In the genomic region with DNA sequence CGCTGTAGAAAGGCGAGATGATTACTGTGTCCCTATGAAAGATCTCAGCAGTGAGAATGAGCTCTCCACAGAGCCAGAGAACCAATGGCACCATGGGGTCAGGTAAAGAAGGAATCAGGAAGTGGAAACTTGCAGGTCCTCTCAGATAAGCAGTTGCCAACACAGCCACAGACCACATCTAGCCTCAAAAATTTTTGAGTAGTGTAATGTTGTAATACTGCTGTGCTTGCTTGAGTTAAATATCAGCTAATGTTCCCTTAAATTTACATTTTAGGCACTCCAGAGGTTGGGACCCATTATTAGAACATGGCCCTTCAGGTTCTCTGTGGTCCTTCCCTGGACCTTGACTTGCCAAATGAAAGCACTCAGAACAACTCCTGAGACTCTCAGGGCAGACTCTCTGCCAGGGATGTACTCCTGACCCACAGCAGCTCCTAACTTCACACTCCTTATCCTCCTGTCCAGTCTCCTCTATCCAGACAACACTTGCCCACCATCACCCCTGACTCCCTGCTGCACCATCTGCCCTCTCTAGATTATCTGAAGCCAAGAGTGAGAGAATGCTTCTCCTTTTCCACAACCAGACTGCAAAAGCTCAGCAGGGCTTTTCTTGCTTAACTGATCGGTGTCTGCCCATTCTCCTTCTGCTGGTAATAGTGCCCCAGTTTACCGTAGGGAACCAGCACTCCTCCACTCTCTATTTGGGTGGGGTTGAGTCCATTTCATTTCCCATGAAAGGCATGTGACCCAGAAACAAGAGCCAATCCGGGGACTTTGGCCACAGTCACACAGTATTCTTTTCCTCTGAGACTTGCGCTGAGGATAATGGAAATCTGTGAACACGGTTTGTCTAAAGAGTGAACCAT, we compare ENCODE assay signal across 9 mouse cellular contexts. TPM values are rescaled to one million over a fixed set of nuclear protein-coding genes. Genes with fewer than 3 reads are reported as not detected.
DNase-seq lines count a peak whose midpoint lies in the region; ATAC-seq and TF ChIP-seq lines count a peak whose summit lies in the region.
"Had no signal": no experiment of that assay in that cellular context is flagged by ENCODE, and none has a peak within 500 bp of the region (broad histone marks: within the 10 kb centered on the region; RNA-seq: fewer than 3 reads in every experiment).

No protein-coding gene starts in this region.

- no peaks in the 10 kb centered on the region for H3K27me3 ChIP-seq in hindbrain, postnatal 0 days (ENCODE audit: insufficient read depth, low read length)
- H3K27me3 ChIP-seq in hindbrain, embryonic 16.5 days (replicated peaks; ENCODE audit: control insufficient read depth, insufficient read depth, low read length), result no peaks in the 10 kb centered on the region
- H3K27me3 ChIP-seq: forebrain, embryonic 13.5 days had no signal

- ATAC-seq in hindbrain, postnatal 0 days, result no peak
- no peak for ATAC-seq in hindbrain, embryonic 16.5 days
- ATAC-seq in common myeloid progenitor, adult 5-6 weeks (replicated peaks; ENCODE audit: low read depth, poor library complexity, severe bottlenecking), result peak; percentile 53
- no peak for ATAC-seq in frontal cortex, adult (ENCODE audit: low TSS enrichment)
- ATAC-seq: forebrain, embryonic 13.5 days had no signal

- peak; percentile 12 for DNase-seq in hindbrain, postnatal 0 days (ENCODE audit: low spot score)
- peak; percentile 27 for DNase-seq in lung, postnatal 10 days
- no peak for DNase-seq in gastrocnemius, adult 8-10 months (ENCODE audit: low spot score in 2 of 2)
- DNase-seq in thymus, postnatal 25 days, result no peak

- H3K27ac ChIP-seq in hindbrain, postnatal 0 days, result 0 out of 2 replicates have a peak overlapping the region, but pooled peaks have one; percentile 36
- no peak overlapping the region for H3K27ac ChIP-seq in hindbrain, embryonic 16.5 days (ENCODE audit: low read depth, low read length)
- H3K27ac ChIP-seq in bone marrow, adult 2 months (ENCODE audit: control insufficient read depth, insufficient read depth, low read depth, low read length, poor library complexity), result peak overlapping the region; percentile 18; the same call in 1 of the 2 replicates
- H3K27ac ChIP-seq: forebrain, embryonic 13.5 days had no signal

- H3K9ac ChIP-seq in hindbrain, postnatal 0 days (replicated peaks; ENCODE audit: low read length), result no peak overlapping the region
- H3K9ac ChIP-seq in hindbrain, embryonic 16.5 days (ENCODE audit: low read depth, low read length), result no peak overlapping the region

- H3K4me2 ChIP-seq in hindbrain, postnatal 0 days (ENCODE audit: low read depth, low read length), result 0 out of 2 replicates have a peak overlapping the region, but pooled peaks have one; percentile 13
- H3K4me2 ChIP-seq in hindbrain, embryonic 16.5 days (ENCODE audit: low read length), result no peak overlapping the region
- H3K4me2 ChIP-seq: forebrain, embryonic 13.5 days had no signal

- H3K36me3 ChIP-seq in hindbrain, postnatal 0 days (ENCODE audit: insufficient read depth, low read length), result no peaks in the 10 kb centered on the region
- no peaks in the 10 kb centered on the region for H3K36me3 ChIP-seq in hindbrain, embryonic 16.5 days (ENCODE audit: control insufficient read depth, insufficient read depth, low read length)

- 0 out of 2 replicates have a peak, but pooled peaks cover 13% of the 10 kb centered on the region for H3K4me1 ChIP-seq in hindbrain, postnatal 0 days (ENCODE audit: insufficient read depth, low read length)
- peaks cover 26% of the 10 kb centered on the region for H3K4me1 ChIP-seq in hindbrain, embryonic 16.5 days (ENCODE audit: control insufficient read depth, insufficient read depth, low read depth, low read length)
- peaks cover 14% of the 10 kb centered on the region for H3K4me1 ChIP-seq in bone marrow, adult 2 months (ENCODE audit: control insufficient read depth, insufficient read depth, low read length)

- no peak for TF ChIP-seq POLR2A in bone marrow, adult 2 months (IDR thresholded peaks at IDR 0.05; ENCODE audit: borderline replicate concordance, control insufficient read depth, low read depth, low read length)

- TF ChIP-seq CTCF in hindbrain, postnatal 0 days (IDR thresholded peaks at IDR 0.05; ENCODE audit: low read depth), result no peak
- no peak for TF ChIP-seq CTCF in bone marrow, adult 2 months (IDR thresholded peaks at IDR 0.05; ENCODE audit: control insufficient read depth, insufficient read depth, low read length)

- no peak overlapping the region for H3K4me3 ChIP-seq in hindbrain, postnatal 0 days (ENCODE audit: low read length)
- H3K4me3 ChIP-seq in hindbrain, embryonic 16.5 days (ENCODE audit: low read length), result no peak overlapping the region
- H3K4me3 ChIP-seq in bone marrow, adult 2 months (replicated peaks; ENCODE audit: control insufficient read depth, low read depth, low read length), result no peak overlapping the region
- H3K4me3 ChIP-seq: forebrain, embryonic 13.5 days had no signal

- 66% methylated on average over 7 of the region's 7 CpGs for WGBS in hindbrain, postnatal 0 days
- WGBS in hindbrain, embryonic 16.5 days, result 78% methylated on average over 7 of the region's 7 CpGs
- WGBS in bone marrow, adult 2 months, result 25% methylated on average over 7 of the region's 7 CpGs

- no peaks in the 10 kb centered on the region for H3K9me3 ChIP-seq in hindbrain, postnatal 0 days (ENCODE audit: low read length)
- no peaks in the 10 kb centered on the region for H3K9me3 ChIP-seq in hindbrain, embryonic 16.5 days (ENCODE audit: control insufficient read depth, low read length)
- H3K9me3 ChIP-seq: forebrain, embryonic 13.5 days had no signal

RNA-seq across cellular contexts. Expression of a gene that starts 3.5 kb away (rescaled TPM):
- 55.2 and 64.5 TPM in 2 replicates for total RNA-seq in hindbrain, postnatal 0 days (2014; rRNA removed)
- polyA plus RNA-seq in hindbrain, postnatal 0 days (2015; fragmentation: Nextera tagmentation; extraction: Ambion mirVana), result 97.4 and 102 TPM in 2 replicates
- polyA plus RNA-seq in hindbrain, embryonic 16.5 days (2015; fragmentation: Nextera tagmentation; extraction: Ambion mirVana), result 104 and 112 TPM in 2 replicates
- polyA plus RNA-seq in bone marrow, adult 2 months (2011; ENCODE audit: insufficient read depth, insufficient read length, low replicate concordance, missing spikeins), result 14.5 and 23.0 TPM in 2 replicates
- total RNA-seq in common myeloid progenitor, adult 5-6 weeks (2017), result 36.4 and 45.7 TPM in 2 replicates
- 10 to 100 TPM; 29.4 to 35.5 (median 30.3) TPM for total RNA-seq in gastrocnemius, adult 8-10 months (2022)

RNA-seq across cellular contexts. Expression of a gene that starts 3.6 kb away (rescaled TPM):
- total RNA-seq in hindbrain, postnatal 0 days (2014; rRNA removed), result 16.2 and 19.8 TPM in 2 replicates
- 6.4 and 7.2 TPM in 2 replicates for polyA plus RNA-seq in hindbrain, postnatal 0 days (2015; fragmentation: Nextera tagmentation; extraction: Ambion mirVana)
- 8.8 and 11.2 TPM in 2 replicates for polyA plus RNA-seq in hindbrain, embryonic 16.5 days (2015; fragmentation: Nextera tagmentation; extraction: Ambion mirVana)
- polyA plus RNA-seq in bone marrow, adult 2 months (2011; ENCODE audit: insufficient read depth, insufficient read length, low replicate concordance, missing spikeins), result 18.9 and 38.3 TPM in 2 replicates
- 22.2 and 43.3 TPM in 2 replicates for total RNA-seq in common myeloid progenitor, adult 5-6 weeks (2017)
- 10 to 100 TPM; 11.8 to 17.7 (median 15.4) TPM for total RNA-seq in gastrocnemius, adult 8-10 months (2022)

Comparison
In these comparisons a context has a peak if more than half of its experiments do, and no peak if none do; other contexts are left out.
1. DNase-seq: peak in hindbrain, postnatal 0 days (single experiment) and lung, postnatal 10 days (single experiment); none in gastrocnemius, adult 8-10 months (0 of 2) and thymus, postnatal 25 days (single experiment).